Mouse (Mus musculus) thymus, adult 2 months (tissue): ENCODE results near the gene Pcgf1. TPM values are rescaled to one million over a fixed set of nuclear protein-coding genes. Genes with fewer than 3 reads are reported as not detected.

Source experiments
- DNase-seq: peaks from one replicate; pipeline ENCODE4 v3.0.0; 2021
- H3K27ac ChIP-seq: fragments of 200-500 bp; 2 replicates; pipeline ENCODE4 v1.5.1; 2012; ENCODE audit warnings: low read length, control low read depth; ENCODE audit not compliant: control insufficient read depth, insufficient read depth
- H3K27me3 ChIP-seq: fragments of 200-500 bp; 2 replicates; pipeline ENCODE4 v1.6.1; 2012; ENCODE audit warnings: mild to moderate bottlenecking, low read length, moderate library complexity, mixed read lengths; ENCODE audit not compliant: control insufficient read depth, insufficient read depth
- H3K36me3 ChIP-seq: fragments of 200-500 bp; 2 replicates; pipeline ENCODE4 v1.6.1; 2012; ENCODE audit warnings: mild to moderate bottlenecking, low read length, moderate library complexity; ENCODE audit not compliant: control insufficient read depth, insufficient read depth
- H3K4me1 ChIP-seq: fragments of 200-500 bp; replicated peaks from 2 replicates; pipeline ENCODE4 v1.6.1; 2012; ENCODE audit warnings: low read length; ENCODE audit not compliant: control insufficient read depth, insufficient read depth
- H3K4me3 ChIP-seq: fragments of 200-500 bp; 2 replicates; pipeline ENCODE4 v1.5.1; 2012; ENCODE audit warnings: mild to moderate bottlenecking, low read length, control low read depth, moderate library complexity; ENCODE audit not compliant: control insufficient read depth, insufficient read depth
- CTCF ChIP-seq: fragments of 200-500 bp; IDR thresholded peaks from 2 replicates; pipeline ENCODE4 v1.5.1; 2012; ENCODE audit warnings: mild to moderate bottlenecking, control low read depth, low read length, moderate library complexity, borderline replicate concordance; ENCODE audit not compliant: control insufficient read depth, poor library complexity, insufficient read depth; ENCODE audit errors: extremely low read depth
- POLR2A ChIP-seq: fragments of 200-500 bp; IDR thresholded peaks from 2 replicates; pipeline ENCODE4 v1.6.1; 2012; ENCODE audit warnings: mild to moderate bottlenecking, low read length, control low read depth, moderate library complexity; ENCODE audit not compliant: control insufficient read depth, poor library complexity, insufficient read depth; ENCODE audit errors: extremely low read depth
- WGBS: fragments of 180-500 bp; shearing (Covaris S2); methylation state at CpG from one replicate; pipeline ENCODE4 v1.1.7; 2018; 5-methylcytosine and 5-hydroxymethylcytosine counted together
- polyA plus RNA-seq: library from polyadenylated mRNA; depleted of rRNA; stranded (reverse); fragments of >200 nt; gene quantifications from 2 replicates; pipeline ENCODE4 v1.2.3, GENCODE M21; 2012

The Pcgf1 gene
- polyA plus RNA-seq, 1 experiment = 25.5 TPM

- no peak overlapping the region for H3K27ac ChIP-seq
- WGBS = 52% methylated on average over 6 of the region's 6 CpGs
- no peaks in the 10 kb centered on the region for H3K36me3 ChIP-seq
- DNase-seq = no peak
- H3K4me3 ChIP-seq = no peak overlapping the region
- 0 out of 2 replicates have a peak, but pooled peaks cover 4% of the 10 kb centered on the region for H3K4me1 ChIP-seq
- TF ChIP-seq CTCF = no peak
- TF ChIP-seq POLR2A = no peak
- H3K27me3 ChIP-seq = peaks cover 19% of the 10 kb centered on the region
Observed at GRCm38 (mm10) chr6:83084477-83084876, 6.8 kb downstream of the Pcgf1 start.

GRCm38 (mm10) chr6:83086121-83087035, 8.7 kb downstream of the Pcgf1 start, which contains the start of gene Lbx2:
Lbx2 (plus strand) TSS chr6:83086367.
- no peak within 1 kb of the TSS for H3K27ac ChIP-seq
- no peak within 1 kb of the TSS for H3K4me3 ChIP-seq
- peaks cover 19% of the 10 kb centered on the region for H3K27me3 ChIP-seq
- WGBS = 4% methylated on average over 42 of the region's 42 CpGs
- no peaks in the 10 kb centered on the region for H3K36me3 ChIP-seq
- TF ChIP-seq CTCF = no peak
- no peak for TF ChIP-seq POLR2A
- DNase-seq = no peak
- 0 out of 2 replicates have a peak, but pooled peaks cover 4% of the 10 kb centered on the region for H3K4me1 ChIP-seq

- WGBS = 30% methylated on average over 47 of the region's 47 CpGs
- H3K27me3 ChIP-seq = peaks cover 19% of the 10 kb centered on the region
- DNase-seq = no peak
- H3K4me3 ChIP-seq = no peak overlapping the region
- TF ChIP-seq POLR2A (no peak), CTCF (no peak)
- H3K4me1 ChIP-seq = 0 out of 2 replicates have a peak, but pooled peaks cover 4% of the 10 kb centered on the region
- H3K36me3 ChIP-seq = no peaks in the 10 kb centered on the region
- H3K27ac ChIP-seq = no peak overlapping the region
Observed at GRCm38 (mm10) chr6:83087205-83087925, 9.7 kb downstream of the Pcgf1 start.

- WGBS = 53% methylated on average over 9 of the region's 9 CpGs
- H3K4me3 ChIP-seq = no peak overlapping the region
- H3K27ac ChIP-seq = no peak overlapping the region
Observed at GRCm38 (mm10) chr6:83087926-83088260, 10.2 kb downstream of the Pcgf1 start.

GRCm38 (mm10) chr6:83092416-83093127, 14.9 kb downstream of the Pcgf1 start:
- Histone ChIP-seq H3K27ac (no peak overlapping the region), H3K27me3 (peaks cover under 1% of the 10 kb centered on the region), H3K36me3 (no peaks in the 10 kb centered on the region), H3K4me3 (no peak overlapping the region), H3K4me1 (peaks cover 18% of the 10 kb centered on the region)
- no peak for DNase-seq
- TF ChIP-seq CTCF (no peak), POLR2A (no peak)
- 25% methylated on average over 6 of the region's 6 CpGs for WGBS

More at GRCm38 (mm10) chr6:83087926-83088260, 10.2 kb downstream of the Pcgf1 start:
- no peak for DNase-seq
- 0 out of 2 replicates have a peak, but pooled peaks cover 7% of the 10 kb centered on the region for H3K4me1 ChIP-seq
- TF ChIP-seq POLR2A (no peak), CTCF (no peak)
- no peaks in the 10 kb centered on the region for H3K36me3 ChIP-seq
- peaks cover 19% of the 10 kb centered on the region for H3K27me3 ChIP-seq

GRCm38 (mm10) chr6:83095968-83096367, 18.3 kb downstream of the Pcgf1 start:
- DNase-seq = peak; percentile 53
- peaks cover 21% of the 10 kb centered on the region for H3K4me1 ChIP-seq
- TF ChIP-seq CTCF = no peak
- no peak for TF ChIP-seq POLR2A
- H3K27ac ChIP-seq = peak overlapping the region; percentile 32
- H3K36me3 ChIP-seq = no peaks in the 10 kb centered on the region
- no peaks in the 10 kb centered on the region for H3K27me3 ChIP-seq
- H3K4me3 ChIP-seq = no peak overlapping the region; the same call in 1 of the 2 replicates
- 10% methylated on average over 6 of the region's 6 CpGs for WGBS
